Mouse (Mus musculus) thymus, postnatal 4 days (tissue): ENCODE data around the gene Duoxa2.
"Not testable (repeated sequence)": the region's sequence is repeated elsewhere in the genome, so short reads cannot be mapped to it uniquely, and the experiment has no call there.

Source experiments
- DNase-seq: peaks from one replicate; pipeline ENCODE4 v3.0.0; 2021

Duoxa2 gene

GRCm38 (mm10) chr2:122311561-122311960 is 12.9 kb downstream of the Duoxa2 start:
- no peak for DNase-seq

- peak; percentile 91 for DNase-seq
Measured at GRCm38 (mm10) chr2:122312722-122313417, 14.2 kb downstream of the Duoxa2 start.

- DNase-seq = no peak
Measured at GRCm38 (mm10) chr2:122313536-122313935, 14.8 kb downstream of the Duoxa2 start, which contains the start of gene Duoxa1. TSS of gene Duoxa1 (minus strand) at chr2:122313730.

DNA sequence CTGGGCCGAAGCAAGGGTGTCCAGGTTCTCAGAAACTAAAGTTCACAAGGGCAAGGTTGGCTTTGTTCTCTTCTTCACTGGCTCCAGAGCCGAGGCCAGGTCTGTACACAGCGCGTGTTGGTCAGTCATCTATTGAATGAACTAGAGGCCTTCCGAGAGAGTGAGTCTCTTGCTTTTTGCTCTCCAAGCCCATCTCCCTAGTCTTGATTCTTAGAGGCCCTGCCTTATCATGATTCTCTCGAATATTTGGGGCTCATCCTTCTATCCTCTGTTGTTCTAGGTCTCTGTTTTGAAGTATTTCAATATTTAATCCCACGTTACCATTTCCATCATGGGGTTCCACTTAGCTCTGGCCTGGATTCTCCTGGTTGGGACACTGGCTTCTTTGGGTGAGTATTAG is 16.7 kb downstream of the Duoxa2 start, which contains the start of gene Duox1:
Gene Duox1, plus strand, starts transcription at position 301 of the 400 bp plus-strand sequence.
- no peak for DNase-seq

DNA sequence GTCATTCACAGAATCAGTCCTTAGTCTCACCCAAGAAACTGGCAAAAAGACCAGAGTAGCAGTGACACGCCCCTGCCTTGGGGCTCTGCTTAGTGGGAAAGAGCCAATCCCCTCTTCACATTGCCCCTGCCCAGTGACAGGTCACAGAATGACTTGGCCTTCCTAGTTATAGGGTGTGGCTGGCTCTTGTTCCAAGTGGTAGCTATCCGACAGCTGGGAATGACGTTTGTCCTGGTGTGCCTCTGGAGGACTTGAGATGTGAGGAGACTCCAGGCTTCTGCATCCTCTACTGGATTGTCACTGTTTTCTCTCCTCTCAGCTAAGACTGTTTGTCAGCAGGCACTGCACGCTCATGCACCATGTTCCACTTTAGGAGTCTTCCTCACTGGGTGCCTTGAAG is 18.7 kb downstream of the Duoxa2 start:
- DNase-seq = no peak

DNA sequence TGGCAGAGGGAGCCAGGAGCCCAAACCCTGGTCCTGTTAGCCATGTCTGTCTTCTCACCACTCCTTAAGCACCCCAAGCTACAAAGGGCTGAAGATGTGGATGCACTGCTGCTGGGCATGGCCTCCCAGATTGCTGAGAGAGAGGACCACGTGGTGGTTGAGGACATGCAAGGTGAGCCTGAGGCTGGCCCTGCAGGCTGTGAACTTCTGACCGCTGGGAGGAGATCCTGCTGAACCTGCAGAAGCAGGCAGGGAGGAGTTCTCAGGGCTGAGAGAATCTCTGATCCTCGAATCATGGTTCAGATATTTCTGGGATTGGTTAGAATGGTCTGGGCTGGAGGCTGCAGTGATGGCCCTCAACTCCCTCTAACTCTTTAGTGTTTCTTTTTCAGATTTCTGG is 25.3 kb downstream of the Duoxa2 start:
- DNase-seq = no peak

- no peak for DNase-seq
Measured at GRCm38 (mm10) chr2:122324586-122324985, 25.9 kb downstream of the Duoxa2 start.

GRCm38 (mm10) chr2:122325361-122325760 is 26.7 kb downstream of the Duoxa2 start:
- no peak for DNase-seq

DNA sequence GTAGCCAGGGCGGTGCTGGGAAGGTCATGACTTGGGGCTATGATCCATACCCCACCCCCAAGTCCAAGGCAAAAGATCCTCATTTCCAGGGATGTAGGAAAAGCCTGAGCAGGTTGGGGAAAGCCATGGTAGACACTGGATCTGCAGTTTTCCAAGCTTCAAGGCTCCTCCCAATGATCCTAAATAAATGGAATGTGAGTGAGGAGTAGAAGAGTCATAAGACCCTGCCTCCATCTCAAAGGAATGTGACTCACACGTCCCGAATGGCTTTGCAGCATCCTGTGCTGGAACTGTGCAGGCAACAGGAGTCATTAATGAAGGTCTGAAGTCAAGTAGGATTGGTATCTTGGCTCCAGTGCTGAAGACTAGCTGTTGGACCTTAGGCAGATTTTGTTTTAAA is 29.3 kb downstream of the Duoxa2 start:
- no peak for DNase-seq

- DNase-seq = not testable (repeated sequence)
Measured at GRCm38 (mm10) chr2:122330317-122330716, 31.6 kb downstream of the Duoxa2 start.

DNA sequence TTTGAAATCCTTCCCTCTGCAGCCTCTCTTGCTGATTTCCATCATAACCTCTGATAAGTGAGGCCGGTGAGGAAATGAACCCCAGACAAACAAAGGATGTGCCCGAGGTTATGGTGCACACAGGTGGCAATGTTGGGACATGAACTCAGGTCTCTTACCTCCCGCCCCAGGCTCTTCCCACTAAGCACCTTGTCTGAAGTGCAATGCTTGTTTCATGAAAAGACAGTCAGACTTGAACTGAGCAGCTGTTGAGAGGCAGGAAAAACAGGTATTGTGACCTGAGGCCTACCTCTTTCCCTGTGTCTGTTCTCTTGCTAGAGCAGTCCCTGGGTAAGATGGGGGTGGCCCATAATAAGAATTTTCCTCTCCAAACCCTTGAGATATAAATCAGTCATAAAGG is 33.5 kb downstream of the Duoxa2 start:
- no peak for DNase-seq

GRCm38 (mm10) chr2:122334170-122334569 is 35.5 kb downstream of the Duoxa2 start:
- no peak for DNase-seq

DNA sequence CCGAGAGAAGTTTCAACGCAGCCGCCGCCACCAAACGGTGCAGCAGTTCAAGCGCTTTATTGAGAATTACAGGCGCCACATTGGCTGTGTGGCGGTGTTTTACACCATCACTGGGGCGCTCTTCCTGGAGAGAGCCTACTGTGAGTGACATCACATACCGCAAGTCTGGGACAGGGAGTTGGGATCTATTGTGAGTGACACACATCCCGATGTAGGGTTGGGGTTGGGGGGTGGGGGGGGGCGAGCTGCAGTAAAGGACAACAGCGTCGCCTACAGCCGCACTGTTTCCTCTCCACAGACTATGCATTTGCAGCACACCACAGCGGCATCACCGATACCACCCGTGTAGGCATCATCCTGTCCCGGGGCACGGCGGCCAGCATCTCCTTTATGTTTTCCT is 38.6 kb downstream of the Duoxa2 start:
- DNase-seq = no peak

DNA sequence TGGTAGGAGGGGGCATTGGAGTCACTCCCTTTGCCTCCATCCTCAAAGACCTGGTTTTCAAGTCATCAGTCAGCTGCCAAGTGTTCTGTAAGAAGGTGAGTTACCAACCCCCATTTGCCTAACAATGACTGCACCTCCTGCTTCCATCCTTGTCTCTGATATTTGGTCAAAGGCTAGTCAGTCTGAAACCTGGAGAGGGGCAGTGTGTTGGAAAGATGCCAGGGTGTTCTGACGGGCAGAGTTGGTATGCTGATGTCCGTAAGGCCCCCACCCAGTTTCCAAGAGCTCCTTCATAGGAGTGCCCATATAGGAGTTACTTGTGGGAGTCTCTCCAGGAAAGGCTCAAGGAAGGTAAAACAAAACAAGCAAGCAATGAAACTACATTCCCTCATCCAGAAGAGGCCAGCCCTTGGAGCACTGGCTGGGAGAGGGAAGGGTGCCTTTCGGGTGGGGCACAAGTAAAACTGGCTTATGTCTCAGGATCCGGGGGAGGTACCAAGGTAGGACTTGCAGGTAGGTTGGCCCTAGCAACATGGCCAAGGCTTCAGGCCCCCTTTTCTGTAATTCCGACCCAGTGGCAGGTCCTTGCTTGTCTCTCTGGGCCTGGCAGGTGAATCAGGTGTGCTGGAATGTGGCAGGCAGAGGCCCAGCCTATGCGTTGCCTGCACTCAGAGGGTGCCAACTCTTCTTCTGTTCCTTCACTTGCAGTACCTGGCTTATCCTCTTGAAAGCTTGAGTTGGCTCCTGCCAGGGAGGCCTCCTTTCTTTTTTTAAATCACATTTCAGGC is 46.6 kb downstream of the Duoxa2 start:
- DNase-seq = no peak

DNA sequence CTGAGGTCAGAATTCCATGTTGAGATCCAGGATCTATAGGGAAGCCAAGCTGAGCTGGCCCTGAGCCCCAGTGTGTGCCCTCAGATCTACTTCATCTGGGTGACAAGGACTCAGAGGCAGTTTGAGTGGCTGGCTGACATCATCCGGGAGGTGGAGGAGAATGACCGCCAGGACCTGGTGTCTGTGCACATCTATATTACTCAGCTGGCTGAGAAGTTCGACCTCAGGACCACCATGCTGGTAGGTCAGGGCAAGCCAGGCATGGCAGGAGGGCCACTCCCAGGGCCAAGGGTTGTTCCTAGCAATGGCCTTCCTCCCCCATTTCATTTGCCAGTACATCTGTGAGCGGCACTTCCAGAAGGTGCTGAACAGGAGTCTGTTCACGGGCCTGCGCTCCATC is 47.5 kb downstream of the Duoxa2 start:
- DNase-seq = not testable (repeated sequence)

DNA sequence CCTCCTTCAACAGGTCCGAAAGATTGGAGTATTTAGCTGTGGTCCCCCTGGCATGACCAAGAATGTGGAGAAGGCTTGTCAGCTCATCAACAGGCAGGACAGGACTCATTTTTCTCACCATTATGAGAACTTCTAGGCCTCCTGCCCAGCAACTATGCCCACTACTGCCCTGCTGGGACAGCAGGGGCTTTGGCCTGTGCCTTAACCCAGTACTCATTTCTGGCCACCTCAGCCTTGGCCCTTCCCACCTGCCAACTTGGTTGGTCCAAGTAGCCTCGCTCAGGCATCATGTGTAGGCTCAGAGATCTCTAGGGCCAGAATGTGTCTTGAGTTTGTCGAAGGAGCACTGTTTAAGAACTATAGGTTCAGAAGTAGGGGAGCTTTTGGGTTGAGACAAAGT is 48.6 kb downstream of the Duoxa2 start:
- no peak for DNase-seq

DNA sequence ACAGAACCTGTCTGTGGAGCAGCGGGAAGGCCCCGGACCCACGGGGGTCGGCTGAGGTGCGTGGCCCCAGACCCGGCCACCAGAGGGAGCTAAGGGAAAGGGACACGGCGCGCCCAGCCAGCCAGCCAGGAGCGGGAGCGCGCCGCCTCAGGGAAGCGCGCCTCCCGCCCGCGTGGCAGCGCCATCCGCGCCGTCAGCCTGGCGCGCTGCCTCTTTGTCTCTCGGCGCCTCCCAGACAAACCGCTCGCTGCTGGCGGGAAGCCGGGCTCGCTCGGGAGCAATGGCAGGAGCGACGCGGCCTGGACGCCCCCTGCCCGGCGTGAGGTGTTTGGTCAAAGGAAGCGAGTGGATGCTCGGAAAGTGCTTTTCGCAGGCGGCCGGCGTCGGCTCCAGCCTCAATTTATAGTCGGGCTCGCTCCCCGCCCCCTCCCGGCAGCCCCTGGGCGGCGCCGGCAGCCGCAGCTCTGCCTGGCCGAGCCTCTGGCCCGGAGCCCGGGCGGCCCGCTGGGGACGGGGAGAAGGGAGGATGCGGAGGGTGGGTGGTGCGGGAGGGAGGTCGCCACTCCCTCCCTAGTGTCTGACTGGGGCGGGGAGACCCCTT is 49.9 kb downstream of the Duoxa2 start:
- peak; percentile 96 for DNase-seq

DNA sequence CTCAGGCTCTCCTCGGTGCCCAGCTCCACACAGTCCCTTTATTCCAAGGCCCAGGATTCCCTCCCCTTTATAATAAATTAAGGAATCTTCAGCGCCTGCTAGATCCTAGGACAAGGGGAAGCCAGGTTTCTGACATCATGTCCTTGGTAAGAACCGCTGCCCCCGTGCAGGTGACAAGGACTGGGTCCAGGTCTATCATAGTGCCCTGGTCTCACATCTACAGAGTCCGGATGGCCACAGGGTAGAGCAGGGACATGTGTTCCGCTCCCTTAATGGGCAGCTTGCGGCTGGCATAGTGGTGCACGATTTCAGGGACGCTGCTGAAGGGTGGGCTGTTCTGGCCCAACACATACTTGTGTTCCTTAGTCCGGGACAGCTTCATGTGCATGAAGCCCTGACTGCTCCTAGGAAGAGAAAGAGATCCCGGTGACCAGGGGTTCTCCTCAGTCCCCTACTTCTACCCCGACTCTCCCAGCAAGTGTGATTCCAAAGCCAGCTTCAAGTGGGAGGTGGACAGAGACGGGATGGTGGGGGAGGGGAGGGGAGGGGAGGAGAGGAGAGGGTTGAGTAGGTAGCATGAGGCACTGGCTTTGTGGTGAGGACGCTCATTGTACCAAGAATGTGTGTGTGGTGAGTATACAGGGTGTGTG is 50.6 kb downstream of the Duoxa2 start:
- DNase-seq = peak; percentile 45

DNA sequence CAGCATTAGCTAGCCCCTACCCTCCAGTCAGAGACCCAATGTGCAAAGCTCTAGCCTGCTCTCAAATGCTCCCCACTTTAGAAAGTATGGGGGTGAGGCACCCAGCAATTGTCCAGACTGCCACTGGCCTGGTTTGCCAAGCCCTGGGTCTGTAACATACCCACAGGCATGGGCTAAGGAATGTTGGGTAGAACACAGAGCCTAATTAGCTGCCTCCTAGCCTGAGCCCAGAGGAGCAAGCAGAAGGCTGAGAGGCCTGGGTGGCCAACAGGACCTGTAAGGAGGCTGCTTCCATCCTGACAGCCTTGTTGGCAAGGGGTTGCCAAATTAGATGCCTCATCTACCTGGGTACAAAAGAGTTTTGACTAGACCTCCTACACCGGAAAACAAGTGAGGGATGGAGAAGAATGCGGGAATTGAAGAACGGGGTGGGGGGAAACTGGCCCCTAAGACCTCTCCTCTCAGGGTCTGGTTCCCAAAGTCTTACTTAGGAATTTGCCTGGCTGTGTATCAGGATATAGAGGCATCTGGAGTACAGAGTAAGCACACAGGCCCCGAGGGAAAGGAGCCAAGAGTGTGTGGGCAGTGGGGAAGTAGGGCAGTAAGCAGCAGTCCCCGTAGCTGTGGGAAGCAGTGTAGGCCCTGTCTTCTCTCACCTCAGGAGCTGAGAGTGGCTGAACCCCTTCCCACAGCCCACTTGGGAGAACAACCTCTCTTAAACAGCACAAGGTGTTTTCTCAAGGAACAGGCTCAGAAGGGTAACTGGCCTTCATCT is 52.6 kb downstream of the Duoxa2 start:
- no peak for DNase-seq

- no peak for DNase-seq
Measured at GRCm38 (mm10) chr2:122351931-122352329, 53.2 kb downstream of the Duoxa2 start.
